Mouse (Mus musculus): Measurements from ENCODE around the gene Snrpe. TPM values are rescaled to one million over a fixed set of nuclear protein-coding genes. Genes with fewer than 3 reads are reported as not detected.

Gene Snrpe
- polyA plus RNA-seq, 1 experiment from 2014 or later, result 306 TPM

DNA sequence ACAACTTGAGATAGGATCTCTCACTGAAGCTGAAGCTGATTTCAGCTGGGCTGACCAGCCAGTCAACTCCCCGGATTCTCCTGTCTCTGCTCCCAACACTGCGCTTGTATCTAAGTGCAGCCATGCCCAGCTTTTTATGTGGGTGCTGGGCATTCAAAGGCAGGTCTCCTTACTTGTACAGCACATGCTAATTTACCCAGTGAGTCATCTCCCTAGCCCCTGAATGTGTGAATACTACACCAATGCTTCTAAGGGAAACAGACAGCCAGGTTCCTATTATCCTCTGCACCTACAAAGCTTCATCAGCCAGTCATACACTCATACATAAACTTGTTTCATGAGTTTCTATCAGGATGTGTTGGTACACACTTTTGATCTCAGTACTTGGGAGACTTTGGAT is 31.1 kb upstream of the Snrpe start:
- Histone ChIP-seq H3K4me3 (ENCODE audit: low read depth, low read length) (no peak overlapping the region), H3K9ac (replicated peaks; ENCODE audit: low read depth) (no peak overlapping the region), H3K27me3 (replicated peaks; ENCODE audit: insufficient read depth, low read length) (no peaks in the 10 kb centered on the region), H3K27ac (ENCODE audit: low read length) (no peak overlapping the region), H3K4me1 (ENCODE audit: insufficient read depth, low read depth, low read length) (no peaks in the 10 kb centered on the region), H3K4me2 (replicated peaks; ENCODE audit: low read depth, low read length) (no peak overlapping the region), H3K9me3 (ENCODE audit: low read length) (no peaks in the 10 kb centered on the region), H3K36me3 (ENCODE audit: insufficient read depth, low read length) (peaks cover 59% of the 10 kb centered on the region)
- no peak for ATAC-seq
- WGBS, result 90% methylated on average over 2 of the region's 2 CpGs
- TF ChIP-seq CTCF (IDR thresholded peaks at IDR 0.05) (no peak), EP300 (IDR thresholded peaks at IDR 0.05) (no peak)
- no peak for DNase-seq (ENCODE audit: low spot score)

DNA sequence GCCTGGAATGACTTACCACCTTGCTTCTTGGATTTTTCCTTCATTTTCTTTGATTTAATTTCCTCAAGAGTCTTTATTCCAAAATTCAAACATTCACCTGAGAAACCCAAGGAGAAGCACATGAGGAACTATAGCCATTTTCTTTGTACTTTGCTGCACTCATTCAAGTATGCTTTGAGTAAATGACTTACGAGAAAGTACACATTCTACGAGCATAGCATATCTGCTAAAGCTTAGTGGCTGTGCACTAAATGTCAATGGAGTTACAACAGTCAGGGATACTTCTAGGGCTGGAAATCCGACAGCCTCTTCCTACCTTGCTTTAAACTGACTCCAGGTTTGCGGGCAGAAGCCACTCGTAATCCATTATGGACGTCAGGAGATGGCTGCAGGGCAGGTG is 28.4 kb upstream of the Snrpe start:
- 62% methylated on average over 6 of the region's 6 CpGs for WGBS
- Histone ChIP-seq H3K27me3 (replicated peaks; ENCODE audit: insufficient read depth, low read length) (no peaks in the 10 kb centered on the region), H3K36me3 (ENCODE audit: insufficient read depth, low read length) (peaks cover 53% of the 10 kb centered on the region), H3K9me3 (ENCODE audit: low read length) (no peaks in the 10 kb centered on the region), H3K27ac (ENCODE audit: low read length) (no peak overlapping the region), H3K4me3 (ENCODE audit: low read depth, low read length) (no peak overlapping the region), H3K4me1 (ENCODE audit: insufficient read depth, low read depth, low read length) (no peaks in the 10 kb centered on the region), H3K9ac (replicated peaks; ENCODE audit: low read depth) (no peak overlapping the region), H3K4me2 (replicated peaks; ENCODE audit: low read depth, low read length) (no peak overlapping the region)
- TF ChIP-seq CTCF (IDR thresholded peaks at IDR 0.05), result no peak
- no peak for TF ChIP-seq EP300 (IDR thresholded peaks at IDR 0.05)
- ATAC-seq (peak; percentile 62), DNase-seq (ENCODE audit: low spot score) (peak; percentile 55)

- TF ChIP-seq CTCF (IDR thresholded peaks at IDR 0.05), result peak; percentile 57
- TF ChIP-seq EP300 (IDR thresholded peaks at IDR 0.05), result no peak
- ATAC-seq, result no peak
- H3K4me2 ChIP-seq (replicated peaks; ENCODE audit: low read depth, low read length), result no peak overlapping the region
- no peak overlapping the region for H3K4me3 ChIP-seq (ENCODE audit: low read depth, low read length)
- WGBS, result 93% methylated on average over 2 of the region's 2 CpGs
- peaks cover 70% of the 10 kb centered on the region for H3K36me3 ChIP-seq (ENCODE audit: insufficient read depth, low read length)
- no peaks in the 10 kb centered on the region for H3K4me1 ChIP-seq (ENCODE audit: insufficient read depth, low read depth, low read length)
- peak; percentile 25 for DNase-seq (ENCODE audit: low spot score)
- H3K9ac ChIP-seq (replicated peaks; ENCODE audit: low read depth), result no peak overlapping the region
- no peak overlapping the region for H3K27ac ChIP-seq (ENCODE audit: low read length)
- H3K9me3 ChIP-seq (ENCODE audit: low read length), result no peaks in the 10 kb centered on the region
- H3K27me3 ChIP-seq (replicated peaks; ENCODE audit: insufficient read depth, low read length), result no peaks in the 10 kb centered on the region
These were observed 22.1 kb upstream of the Snrpe start for GRCm38 (mm10) chr1:133632168-133632567.

GRCm38 (mm10) chr1:133625052-133625451 is 15.0 kb upstream of the Snrpe start:
- Histone ChIP-seq H3K27me3 (replicated peaks; ENCODE audit: insufficient read depth, low read length) (no peaks in the 10 kb centered on the region), H3K4me3 (ENCODE audit: low read depth, low read length) (no peak overlapping the region), H3K9me3 (ENCODE audit: low read length) (no peaks in the 10 kb centered on the region), H3K27ac (ENCODE audit: low read length) (no peak overlapping the region), H3K36me3 (ENCODE audit: insufficient read depth, low read length) (peaks cover 47% of the 10 kb centered on the region), H3K4me1 (ENCODE audit: insufficient read depth, low read depth, low read length) (no peaks in the 10 kb centered on the region), H3K9ac (replicated peaks; ENCODE audit: low read depth) (no peak overlapping the region), H3K4me2 (replicated peaks; ENCODE audit: low read depth, low read length) (no peak overlapping the region)
- no peak for TF ChIP-seq EP300 (IDR thresholded peaks at IDR 0.05)
- TF ChIP-seq CTCF (IDR thresholded peaks at IDR 0.05), result no peak
- WGBS, result 58% methylated on average over 2 of the region's 2 CpGs
- DNase-seq (ENCODE audit: low spot score) (no peak), ATAC-seq (no peak)

GRCm38 (mm10) chr1:133618311-133618710 is 8.2 kb upstream of the Snrpe start:
- H3K36me3 ChIP-seq (ENCODE audit: insufficient read depth, low read length), result peaks cover 25% of the 10 kb centered on the region

DNA sequence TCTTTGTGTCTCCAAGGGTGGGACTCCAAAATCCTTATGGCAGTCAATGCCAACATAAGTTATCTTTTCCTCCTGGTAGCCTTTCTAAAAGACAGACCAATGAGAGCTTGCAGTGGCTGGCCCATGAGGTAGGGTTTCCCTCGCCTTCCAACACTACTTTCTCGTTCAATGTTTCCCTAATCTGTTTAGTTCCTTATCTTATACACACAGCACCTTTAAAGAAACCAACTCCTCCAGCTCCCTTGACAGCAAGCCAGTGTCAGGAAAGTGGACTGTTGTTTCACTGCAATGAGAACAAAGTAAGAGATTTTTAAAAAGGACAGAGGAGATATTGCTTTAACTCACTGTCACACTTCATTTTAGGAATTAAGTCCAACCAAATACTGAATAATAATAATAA is 7.8 kb upstream of the Snrpe start:
- Histone ChIP-seq H3K27me3 (replicated peaks; ENCODE audit: insufficient read depth, low read length) (no peaks in the 10 kb centered on the region), H3K4me2 (replicated peaks; ENCODE audit: low read depth, low read length) (no peak overlapping the region), H3K9ac (replicated peaks; ENCODE audit: low read depth) (no peak overlapping the region), H3K9me3 (ENCODE audit: low read length) (no peaks in the 10 kb centered on the region), H3K27ac (ENCODE audit: low read length) (no peak overlapping the region), H3K4me1 (ENCODE audit: insufficient read depth, low read depth, low read length) (no peaks in the 10 kb centered on the region), H3K36me3 (ENCODE audit: insufficient read depth, low read length) (peaks cover 22% of the 10 kb centered on the region), H3K4me3 (ENCODE audit: low read depth, low read length) (no peak overlapping the region)
- 39% methylated on average over 2 of the region's 2 CpGs for WGBS
- no peak for TF ChIP-seq CTCF (IDR thresholded peaks at IDR 0.05)
- no peak for TF ChIP-seq EP300 (IDR thresholded peaks at IDR 0.05)
- DNase-seq (ENCODE audit: low spot score), result no peak
- no peak for ATAC-seq

More at GRCm38 (mm10) chr1:133618311-133618710, 8.2 kb upstream of the Snrpe start:
- Histone ChIP-seq H3K27me3 (replicated peaks; ENCODE audit: insufficient read depth, low read length) (no peaks in the 10 kb centered on the region), H3K4me3 (ENCODE audit: low read depth, low read length) (no peak overlapping the region), H3K4me2 (replicated peaks; ENCODE audit: low read depth, low read length) (no peak overlapping the region), H3K9me3 (ENCODE audit: low read length) (no peaks in the 10 kb centered on the region), H3K27ac (ENCODE audit: low read length) (no peak overlapping the region), H3K9ac (replicated peaks; ENCODE audit: low read depth) (no peak overlapping the region), H3K4me1 (ENCODE audit: insufficient read depth, low read depth, low read length) (no peaks in the 10 kb centered on the region)
- 68% methylated on average over 8 of the region's 8 CpGs for WGBS
- DNase-seq (ENCODE audit: low spot score), result no peak
- ATAC-seq, result no peak
- TF ChIP-seq CTCF (IDR thresholded peaks at IDR 0.05), result no peak
- TF ChIP-seq EP300 (IDR thresholded peaks at IDR 0.05), result no peak

GRCm38 (mm10) chr1:133613817-133614216 is 3.7 kb upstream of the Snrpe start:
- TF ChIP-seq EP300 (IDR thresholded peaks at IDR 0.05) (no peak), CTCF (IDR thresholded peaks at IDR 0.05) (peak; percentile 62)
- 0 out of 2 replicates have a peak, but pooled peaks cover 3% of the 10 kb centered on the region for H3K36me3 ChIP-seq (ENCODE audit: insufficient read depth, low read length)
- 73% methylated on average over 3 of the region's 3 CpGs for WGBS
- ATAC-seq (no peak), DNase-seq (ENCODE audit: low spot score) (peak; percentile 18)
- H3K27me3 ChIP-seq (replicated peaks; ENCODE audit: insufficient read depth, low read length), result no peaks in the 10 kb centered on the region
- no peak overlapping the region for H3K9ac ChIP-seq (replicated peaks; ENCODE audit: low read depth)
- H3K4me2 ChIP-seq (replicated peaks; ENCODE audit: low read depth, low read length), result no peak overlapping the region
- no peak overlapping the region for H3K4me3 ChIP-seq (ENCODE audit: low read depth, low read length)
- no peaks in the 10 kb centered on the region for H3K4me1 ChIP-seq (ENCODE audit: insufficient read depth, low read depth, low read length)
- no peaks in the 10 kb centered on the region for H3K9me3 ChIP-seq (ENCODE audit: low read length)
- H3K27ac ChIP-seq (ENCODE audit: low read length), result no peak overlapping the region
